Mouse (Mus musculus) naive thymus-derived CD4-positive, alpha-beta T cell, adult 2 months (primary cell): Measurements from ENCODE around the gene Dgki.

ENCODE experiments used
- DNase-seq: peaks from one replicate; pipeline ENCODE4 v3.0.0-alpha.2; 2011; ENCODE audit warnings: low read depth

Gene Dgki

DNA sequence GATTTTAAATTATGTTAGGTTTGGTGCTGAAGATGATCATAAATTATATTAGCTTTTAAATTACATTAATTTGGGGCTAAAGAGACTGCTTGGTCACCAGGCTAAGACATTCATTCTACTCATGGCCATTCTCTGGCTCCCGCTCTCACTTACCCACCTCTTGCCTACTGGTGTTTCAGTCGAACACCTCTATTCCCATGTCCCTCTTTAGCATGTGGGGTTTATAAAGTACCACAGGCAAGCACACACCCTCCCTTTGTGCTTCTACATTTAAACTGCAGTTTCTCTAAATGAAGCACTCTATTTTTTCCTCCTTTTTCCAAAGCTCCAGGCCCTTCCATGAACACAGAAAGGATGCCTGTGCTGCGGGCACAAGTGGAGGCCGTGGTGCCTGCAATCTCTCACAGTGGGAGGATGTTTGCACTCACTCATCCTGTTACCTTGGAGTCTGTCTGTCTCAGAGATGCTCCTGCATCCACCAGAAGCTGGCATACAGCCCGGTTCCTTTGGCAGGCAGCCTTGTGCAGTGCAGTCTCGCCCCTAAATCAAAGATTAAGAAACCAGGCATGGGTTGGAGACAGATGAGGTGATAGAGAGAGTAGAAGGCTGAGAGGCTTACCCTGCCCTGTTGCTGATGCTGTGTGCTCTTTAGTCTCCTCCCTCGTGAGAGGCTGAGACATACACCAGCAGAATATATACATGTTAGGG lies 449.4 kb downstream of the Dgki start:
- DNase-seq = no peak

DNA sequence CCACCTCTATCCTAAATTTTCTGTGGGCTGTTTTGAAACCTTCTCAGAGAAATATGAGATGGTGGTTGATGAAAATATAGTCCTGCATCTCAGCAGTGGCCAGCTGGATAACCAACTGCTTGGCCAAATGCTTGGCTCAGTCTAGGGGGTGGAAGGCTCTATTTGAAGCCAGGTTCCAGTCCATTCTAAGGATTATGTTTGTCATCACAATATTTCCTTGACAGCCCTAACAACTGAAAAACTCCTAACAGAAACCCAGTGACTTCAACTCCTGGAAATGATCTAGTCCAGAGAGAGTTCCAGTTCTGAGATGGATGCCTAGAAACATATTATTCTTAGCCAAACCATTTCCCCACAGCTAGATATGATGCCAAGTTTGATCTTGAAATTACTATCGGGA lies 454.7 kb downstream of the Dgki start:
- no peak for DNase-seq

DNA sequence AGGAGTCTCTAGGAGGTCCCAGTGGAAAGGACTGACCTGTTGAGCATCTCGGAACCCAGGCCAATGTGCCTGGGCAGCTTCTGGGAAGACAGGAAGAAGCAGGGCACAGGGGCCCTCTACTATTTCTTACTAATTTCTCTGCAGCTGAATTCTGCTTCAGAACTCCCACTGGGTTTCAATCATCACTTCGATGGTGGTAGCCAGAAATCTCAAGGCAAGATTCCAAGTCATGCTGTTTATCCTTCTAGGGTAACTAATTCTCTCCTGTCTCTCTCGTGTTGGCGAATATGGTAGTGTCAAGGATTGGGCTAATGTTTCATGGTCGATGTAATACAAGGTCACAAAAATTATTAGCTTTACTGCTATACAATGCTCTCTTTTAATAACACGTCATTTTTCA lies 455.7 kb downstream of the Dgki start:
- DNase-seq = no peak

DNA sequence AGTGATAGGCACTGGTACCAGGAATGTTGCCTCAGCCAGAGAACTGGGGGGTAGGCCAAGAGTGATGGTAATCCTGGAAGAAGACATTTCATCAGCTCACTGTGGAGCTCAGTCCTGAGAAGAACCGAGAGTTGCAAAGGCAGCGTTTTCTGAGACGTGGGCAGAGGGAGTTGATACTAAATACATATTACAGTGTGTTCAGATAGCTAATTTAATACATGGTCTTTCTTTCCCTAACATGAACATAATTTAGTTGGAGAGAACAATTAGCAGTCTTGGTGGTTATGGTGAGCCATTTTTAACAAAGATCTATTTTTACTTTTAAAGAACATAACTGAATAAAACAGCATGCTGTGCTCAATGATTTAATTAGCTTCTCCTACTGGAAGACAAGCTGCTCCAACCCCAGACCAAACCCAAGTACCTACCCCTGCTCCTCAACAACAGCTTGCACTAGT lies 456.9 kb downstream of the Dgki start:
- DNase-seq = no peak

DNA sequence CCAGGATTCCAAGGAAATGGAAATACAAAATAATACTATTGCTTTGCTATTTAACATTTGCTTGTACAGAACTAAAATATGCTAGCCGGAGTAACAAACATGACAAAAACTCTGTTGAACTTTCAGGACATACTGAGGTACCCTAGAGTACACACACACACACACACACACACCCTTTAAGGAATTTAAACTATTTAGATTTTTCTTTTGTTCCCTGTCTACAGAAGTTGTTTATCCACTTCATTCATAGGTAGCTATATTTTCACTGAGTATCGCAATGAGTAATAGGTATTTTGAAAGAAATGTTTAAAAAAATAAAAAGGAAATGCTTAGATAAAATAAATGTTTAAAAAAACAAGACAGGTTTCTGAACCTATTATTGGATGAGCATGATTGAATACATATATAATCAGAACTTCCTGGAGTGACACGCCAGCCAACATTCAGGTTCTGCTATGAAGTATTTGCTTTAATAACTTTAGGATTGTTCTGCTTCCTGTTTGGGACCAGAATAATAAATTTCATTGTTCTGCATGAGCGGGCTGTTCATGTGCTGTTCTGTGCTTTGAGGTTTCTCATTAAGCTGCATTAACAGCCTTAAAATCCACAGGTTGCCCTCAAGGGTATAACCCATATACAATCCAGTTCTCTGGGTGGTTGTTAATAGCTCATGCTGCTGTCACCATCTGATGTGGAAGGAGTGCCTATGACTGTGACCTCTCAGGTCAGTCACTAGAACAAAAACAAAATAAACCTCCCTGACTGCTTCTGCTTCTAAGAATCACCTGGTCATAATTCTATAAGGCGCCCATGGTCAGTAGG lies 457.7 kb downstream of the Dgki start:
- DNase-seq = no peak

DNA sequence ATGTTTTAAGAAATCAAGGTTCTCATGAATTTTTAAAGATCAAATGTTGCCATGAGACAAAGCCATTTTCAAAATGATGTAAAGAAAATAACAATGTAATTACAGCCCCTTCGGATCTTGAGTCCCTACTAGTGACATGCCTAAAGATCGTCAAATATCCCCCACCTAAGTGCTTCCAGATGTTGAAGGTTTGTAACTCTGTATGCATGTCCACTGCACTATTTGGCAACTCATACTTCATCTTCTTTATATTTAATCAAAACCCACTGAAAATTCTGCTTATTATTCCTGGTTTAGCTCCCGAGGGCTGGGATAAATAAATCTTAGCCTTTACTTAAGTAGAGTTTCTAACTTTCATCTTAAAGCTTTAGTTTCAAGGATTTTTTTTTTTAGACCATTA lies 458.3 kb downstream of the Dgki start:
- no peak for DNase-seq

DNA sequence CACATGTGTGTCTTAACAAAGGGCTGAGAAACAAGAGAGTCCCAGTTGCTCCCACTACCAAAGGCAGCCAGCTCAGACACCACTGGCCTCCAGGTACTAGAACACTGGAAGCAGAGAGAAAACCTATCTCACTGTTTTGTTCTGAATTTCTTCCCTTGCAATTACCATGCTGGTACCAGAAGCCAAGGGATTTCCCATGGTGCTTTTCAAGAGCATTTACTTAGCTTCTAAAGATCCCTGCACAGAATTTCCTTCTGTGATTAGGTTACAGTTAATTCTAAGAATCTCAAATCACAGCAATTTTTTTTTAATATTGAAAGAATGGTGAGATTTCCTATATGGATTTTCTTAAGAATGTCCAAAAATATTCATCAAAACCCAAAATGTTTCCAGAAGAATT lies 458.8 kb downstream of the Dgki start:
- no peak for DNase-seq

DNA sequence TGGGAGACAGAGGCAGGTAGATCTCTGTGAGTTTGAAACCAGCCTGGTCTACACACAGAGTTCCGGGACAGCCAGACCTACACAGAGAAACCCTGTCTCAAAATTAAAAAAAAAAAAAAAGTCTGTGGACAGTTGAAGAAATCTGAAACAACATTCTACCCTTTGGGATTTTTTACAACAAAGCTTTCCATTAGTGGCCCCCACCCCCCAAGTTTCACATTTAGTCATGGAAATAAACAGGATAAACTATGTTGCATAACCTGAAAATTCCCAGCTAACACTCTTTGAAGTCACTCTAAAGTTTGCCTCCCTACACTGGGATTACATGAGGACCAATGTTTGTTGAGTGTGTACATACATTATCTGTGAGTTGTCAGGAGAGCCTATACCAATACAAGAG lies 461.2 kb downstream of the Dgki start:
- no peak for DNase-seq

DNA sequence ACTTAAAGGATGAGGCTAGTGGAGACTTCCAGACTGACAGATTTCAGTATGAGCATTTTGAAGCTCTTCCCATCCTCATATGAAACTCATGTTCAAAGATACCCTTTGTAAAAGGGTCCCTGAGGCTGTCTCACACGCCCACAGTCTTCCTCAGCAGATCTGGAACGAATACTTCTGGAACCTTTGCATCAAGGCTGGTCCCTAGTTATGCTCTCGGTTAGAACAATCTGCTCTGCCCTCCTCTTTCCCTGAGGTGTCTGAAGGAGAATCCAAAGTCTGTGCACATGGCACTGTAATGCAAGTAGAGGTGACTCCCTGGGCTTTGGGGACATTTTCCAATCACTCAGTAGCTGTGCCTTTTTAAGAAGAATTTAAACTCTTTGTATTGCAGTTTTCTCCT lies 464.6 kb downstream of the Dgki start:
- DNase-seq = no peak

DNA sequence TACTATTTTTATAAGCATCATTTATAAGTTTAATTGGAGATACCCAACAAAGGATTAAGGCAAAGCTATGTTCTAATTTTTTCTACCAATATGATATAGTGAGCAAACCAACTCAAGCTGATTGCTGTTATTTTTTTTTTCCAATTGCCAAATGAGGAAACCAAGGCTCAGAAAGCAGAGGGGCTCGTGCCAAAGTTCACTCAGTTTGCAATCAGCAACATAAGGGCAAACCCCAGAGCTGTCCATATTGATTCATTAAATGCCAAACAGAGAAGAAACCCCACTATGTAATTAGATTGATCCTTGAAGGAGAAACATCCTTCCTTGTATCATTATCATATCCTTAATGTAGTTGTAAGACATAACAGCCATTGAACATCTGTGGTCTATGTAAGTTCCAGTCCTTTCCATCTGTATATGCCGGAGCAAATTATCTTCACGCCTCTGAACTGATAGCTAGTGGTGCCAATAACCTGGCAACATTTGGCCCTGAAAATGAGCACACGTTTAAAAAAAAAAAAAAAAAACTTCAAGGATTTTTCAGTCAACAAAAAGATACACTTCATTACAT lies 465.2 kb downstream of the Dgki start:
- no peak for DNase-seq

DNA sequence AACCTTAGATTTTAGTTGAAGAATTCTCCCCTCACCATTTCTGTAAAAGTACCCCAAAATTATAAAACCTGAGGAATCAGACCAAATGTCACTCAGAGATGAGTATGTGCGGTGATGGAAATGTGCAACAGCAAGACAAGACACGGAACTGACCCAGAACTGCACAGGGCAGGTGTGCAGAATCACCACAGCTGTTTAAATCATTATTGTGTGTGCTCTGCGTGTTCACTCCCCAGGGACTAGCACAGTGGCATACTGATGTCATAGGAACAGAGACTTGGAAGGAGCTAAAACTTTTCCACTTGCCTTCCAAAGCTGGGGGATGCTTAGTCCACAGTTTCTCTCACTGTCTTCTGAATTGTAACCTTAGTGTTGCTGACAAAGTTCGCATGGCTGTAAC lies 467.3 kb downstream of the Dgki start:
- DNase-seq = no peak

DNA sequence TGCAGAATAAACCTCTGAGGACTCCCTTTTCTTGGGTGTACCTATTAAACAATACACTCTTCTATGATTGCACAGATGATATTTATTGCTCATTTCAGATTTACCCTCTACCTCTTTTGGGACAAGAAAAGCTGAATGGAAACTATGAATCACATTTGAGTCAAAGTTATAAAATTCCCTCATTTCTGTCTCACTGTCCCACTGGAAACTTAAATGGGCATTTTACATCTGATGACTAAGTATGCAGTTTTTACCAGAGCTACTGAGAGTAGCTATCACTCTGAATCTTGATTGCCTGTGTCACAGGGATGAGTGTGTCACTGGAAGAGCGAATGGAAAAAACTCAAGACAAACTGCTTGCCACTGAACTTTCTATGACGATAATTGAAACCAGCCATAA lies 467.8 kb downstream of the Dgki start:
- DNase-seq = no peak

DNA sequence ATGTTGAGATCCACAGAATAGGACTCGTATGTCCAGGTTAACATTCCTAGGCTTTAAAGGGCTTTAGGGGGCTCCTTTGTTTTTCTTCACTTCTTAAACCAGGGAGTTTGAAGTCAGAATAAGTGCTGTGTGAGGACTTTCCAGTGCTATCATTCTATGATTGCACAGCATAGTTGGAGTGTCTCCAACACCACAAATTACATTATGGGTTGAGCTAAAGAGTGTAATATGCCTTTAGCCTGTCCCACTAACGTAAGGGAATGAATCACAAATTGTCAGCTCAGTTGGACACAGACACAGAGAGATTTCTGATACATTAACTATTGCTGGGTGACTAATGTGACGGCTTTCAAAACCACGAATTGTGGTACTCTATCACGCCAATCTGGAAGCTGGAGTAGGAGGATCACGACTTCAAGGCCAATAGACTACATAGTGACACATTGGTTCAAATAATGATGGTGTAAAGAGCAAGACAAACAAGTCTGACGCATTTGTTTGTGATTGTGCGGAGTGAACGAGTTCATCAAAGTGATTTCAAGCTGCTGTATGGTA lies 469.5 kb downstream of the Dgki start:
- DNase-seq = no peak

DNA sequence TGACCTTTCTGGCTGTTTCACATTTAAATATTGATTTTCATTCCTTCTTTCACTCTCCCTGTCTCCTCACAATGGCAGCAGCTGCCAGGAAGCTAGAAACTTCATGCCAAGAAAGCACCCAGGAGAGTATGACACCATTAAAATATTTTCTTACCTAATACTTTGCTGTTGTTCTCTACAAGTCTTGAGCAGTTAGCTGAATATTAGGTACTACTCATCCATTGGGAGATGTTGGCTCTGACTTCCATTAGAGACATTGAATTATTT lies 480.3 kb downstream of the Dgki start:
- DNase-seq = no peak

DNA sequence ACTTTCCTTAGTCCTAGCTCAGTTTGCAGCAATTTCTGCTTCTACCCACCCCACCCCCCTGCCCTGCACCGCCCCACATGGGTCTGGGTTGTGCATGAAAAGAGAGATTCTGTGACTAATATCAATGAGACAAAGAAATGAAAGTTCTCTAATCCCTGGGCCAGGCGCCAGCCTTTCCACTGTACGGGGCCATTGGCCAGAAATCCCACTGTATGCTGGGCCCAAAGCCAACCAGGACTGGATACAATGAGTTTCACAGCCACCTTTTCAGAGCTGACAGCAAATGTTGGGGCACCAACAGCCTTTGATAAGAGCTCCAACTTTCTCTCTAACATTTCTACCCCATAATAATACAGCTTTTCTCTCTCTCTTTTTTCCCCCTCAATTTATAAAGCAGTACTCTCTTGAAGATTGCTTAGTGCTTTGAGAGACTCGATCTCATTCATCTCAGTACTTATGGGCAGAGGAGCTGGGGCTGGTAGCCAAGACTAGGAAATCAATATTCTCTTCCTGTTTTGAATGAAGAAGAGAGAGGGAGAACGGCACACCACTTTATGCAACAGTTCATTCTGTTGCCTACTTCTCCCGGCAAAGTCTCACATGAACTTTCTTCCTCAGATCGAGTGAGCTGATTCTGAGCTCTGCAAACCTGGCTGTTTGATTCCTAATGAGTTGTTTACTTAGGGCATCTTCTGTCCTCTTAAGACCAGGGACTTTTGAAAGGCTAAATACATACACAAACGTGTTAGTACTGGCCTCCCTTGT lies 480.8 kb downstream of the Dgki start:
- DNase-seq = no peak

DNA sequence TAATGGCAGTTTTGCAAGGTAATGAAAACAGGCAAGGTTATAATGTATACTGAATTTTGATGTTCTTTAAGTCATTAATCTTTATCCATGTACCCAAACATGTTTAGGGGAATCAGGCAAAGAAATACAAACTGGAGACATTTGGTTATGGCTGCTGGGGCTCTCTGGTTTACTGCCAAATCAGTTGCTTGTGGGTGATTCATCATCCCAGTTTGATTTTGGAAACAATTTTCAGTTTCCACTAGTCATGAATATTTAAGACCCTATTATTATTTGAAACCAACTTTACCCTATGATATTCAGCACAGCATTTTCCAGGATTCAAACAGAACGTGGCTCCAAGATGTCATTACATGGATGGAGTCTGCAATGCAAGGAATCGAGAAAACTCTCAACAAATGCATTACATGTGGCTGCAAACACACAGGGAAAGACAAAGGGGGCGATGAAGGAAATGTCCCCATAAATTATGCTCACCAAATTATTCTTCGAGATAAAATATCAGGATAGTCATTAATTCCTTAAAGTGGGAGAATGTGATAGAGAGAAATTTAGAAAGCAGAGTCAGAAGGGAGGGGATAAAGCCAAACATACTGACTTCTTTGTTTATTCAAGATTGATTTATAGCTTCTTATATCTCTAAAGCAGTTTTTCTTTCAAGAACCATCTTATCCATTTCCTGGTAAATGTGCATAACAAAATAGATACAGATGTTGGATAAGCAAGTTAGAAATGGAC lies 481.5 kb downstream of the Dgki start:
- no peak for DNase-seq

DNA sequence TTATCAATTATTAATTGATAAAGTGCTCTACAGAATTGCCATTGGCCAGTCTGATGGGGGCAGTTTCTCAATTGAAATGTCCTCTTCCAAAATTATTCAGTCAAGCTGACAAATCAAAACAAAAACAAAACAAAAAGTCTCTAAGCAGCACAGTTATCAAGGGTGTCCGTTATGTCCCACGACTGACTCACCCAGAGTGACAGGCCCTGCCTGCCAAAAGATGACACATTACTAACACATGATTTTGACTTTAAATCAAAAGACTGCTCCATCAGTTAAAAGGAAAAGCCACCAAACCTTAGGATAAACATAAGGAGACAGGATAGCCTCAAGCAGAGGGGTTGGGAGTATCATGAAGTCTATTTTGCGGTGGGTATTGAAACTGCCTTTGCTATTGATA lies 483.3 kb downstream of the Dgki start:
- DNase-seq = no peak

DNA sequence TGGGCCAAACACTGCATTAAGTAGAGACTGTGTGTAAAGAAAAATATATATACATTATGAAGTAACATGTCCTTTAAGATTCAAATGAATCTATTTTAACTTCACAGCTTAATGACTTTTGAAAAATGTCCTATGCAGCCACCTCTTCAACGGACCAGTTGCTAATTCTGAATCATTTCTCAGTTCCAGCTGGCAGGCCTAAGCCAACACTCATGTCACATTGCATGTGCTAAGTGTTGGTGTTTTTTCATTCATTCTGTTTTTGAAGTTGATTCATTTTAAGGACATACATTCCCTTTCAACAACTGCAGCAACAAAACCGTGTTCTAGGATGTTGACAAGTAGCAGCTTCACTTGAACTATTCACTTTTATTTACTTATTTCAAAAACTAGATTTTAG lies 484.0 kb downstream of the Dgki start:
- DNase-seq = no peak

DNA sequence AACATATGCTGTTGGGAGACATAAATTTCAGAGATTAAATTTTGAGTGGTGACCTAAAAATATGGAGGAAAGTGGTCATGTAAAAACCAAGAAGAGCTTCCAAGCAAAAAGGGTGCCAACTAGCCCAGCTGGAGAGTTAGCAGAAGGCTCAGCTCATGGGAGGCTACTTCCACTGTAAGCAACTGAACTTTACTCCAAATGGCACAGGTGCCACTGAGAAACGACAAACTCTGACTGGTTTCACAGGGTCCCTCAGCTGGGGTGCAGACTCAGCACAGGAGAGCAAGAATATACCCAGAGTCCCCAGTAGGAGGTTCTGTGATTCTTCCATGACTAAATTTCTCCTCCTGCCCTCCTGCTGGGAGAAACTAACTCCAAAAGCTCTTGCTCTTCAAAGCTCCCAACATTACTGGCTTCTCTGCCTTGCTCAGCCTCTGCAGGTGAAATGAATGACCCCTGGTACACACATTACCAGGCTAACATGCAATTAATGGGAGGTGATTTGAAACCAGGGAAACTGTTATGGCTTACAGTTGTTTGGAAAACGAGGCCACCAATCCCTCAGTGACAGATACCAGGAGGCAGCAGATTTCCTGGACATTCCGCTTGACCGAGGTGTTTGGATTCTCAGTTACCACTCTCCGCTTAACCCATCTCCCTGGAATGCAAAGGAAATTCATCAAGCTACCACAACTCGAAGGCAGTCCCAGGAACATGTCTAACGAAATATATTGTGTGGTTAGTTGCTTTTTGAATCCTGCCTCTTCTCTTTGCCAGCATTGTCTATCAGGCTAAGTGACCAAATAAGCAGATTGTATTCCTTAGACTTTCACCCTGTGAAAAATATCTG lies 487.1 kb downstream of the Dgki start:
- no peak for DNase-seq

DNA sequence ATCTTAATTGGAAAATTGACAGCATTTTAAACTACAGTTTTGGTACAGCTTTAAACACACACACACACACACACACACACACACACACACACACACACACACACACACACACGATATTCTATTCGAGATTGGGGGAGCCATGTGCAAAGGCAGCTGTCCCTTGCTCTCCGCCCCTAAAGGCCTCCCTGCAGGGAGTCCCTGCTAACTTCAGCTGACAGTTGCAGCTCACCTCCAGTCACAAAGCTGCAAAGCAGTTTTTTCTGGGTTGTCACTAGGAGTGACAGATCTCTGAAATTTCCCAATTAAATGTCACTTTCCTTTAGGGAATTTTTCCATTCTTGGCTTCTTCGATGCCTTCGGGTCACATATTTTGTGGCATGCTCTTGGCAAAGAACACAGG lies 489.5 kb downstream of the Dgki start:
- DNase-seq = no peak

DNA sequence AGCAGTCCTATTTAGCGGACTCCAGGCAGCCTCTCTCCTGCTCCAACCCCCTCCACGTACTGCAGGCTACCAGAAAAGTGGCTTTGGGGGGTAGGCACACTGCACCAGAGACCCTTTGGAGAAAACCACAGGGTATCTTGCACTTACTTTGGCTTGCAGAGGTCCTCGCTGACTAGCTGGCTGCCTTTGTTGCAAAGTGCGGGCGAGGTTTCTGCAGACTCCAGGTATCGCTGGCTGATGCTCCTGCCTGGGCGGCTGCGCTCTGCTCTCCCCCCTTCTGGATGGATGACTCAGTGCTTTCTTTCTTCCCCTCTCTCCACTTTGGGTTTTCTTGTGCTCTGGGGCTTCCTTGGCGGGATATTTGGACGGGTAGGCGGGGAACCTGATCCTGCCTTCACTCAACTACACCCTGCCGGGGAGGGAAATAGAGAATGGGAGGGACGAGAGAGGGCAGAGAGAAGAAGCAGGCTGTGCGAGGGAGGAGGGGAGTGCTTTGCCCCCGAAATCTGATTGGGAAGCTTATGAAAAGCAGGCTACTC lies 490.2 kb downstream of the Dgki start, which contains the start of gene Ptn:
Gene Ptn (minus strand): TSS at position 474 of the 539 bp plus-strand sequence.
- no peak for DNase-seq
